Mouse (Mus musculus) heart, postnatal 4 days (tissue): Measurements from ENCODE around the gene Spdye4b. TPM values are rescaled to one million over a fixed set of nuclear protein-coding genes. Genes with fewer than 3 reads are reported as not detected.

ENCODE experiments used
- DNase-seq: peaks from one replicate; pipeline ENCODE4 v3.0.0; 2021
- microRNA-seq, 2 experiments: library from miRNA; unstranded; fragments of <30 nt; microRNA quantifications; one replicate each; pipeline ENCODE4 v1.2.0; 2021 to 2022
- total RNA-seq, 2 experiments: library from RNA; stranded (reverse); gene quantifications; 2 replicates each; pipeline ENCODE4 v1.2.3; 2021

Gene Spdye4b
- total RNA-seq, 2 experiments from 2014 or later = not detected

DNA sequence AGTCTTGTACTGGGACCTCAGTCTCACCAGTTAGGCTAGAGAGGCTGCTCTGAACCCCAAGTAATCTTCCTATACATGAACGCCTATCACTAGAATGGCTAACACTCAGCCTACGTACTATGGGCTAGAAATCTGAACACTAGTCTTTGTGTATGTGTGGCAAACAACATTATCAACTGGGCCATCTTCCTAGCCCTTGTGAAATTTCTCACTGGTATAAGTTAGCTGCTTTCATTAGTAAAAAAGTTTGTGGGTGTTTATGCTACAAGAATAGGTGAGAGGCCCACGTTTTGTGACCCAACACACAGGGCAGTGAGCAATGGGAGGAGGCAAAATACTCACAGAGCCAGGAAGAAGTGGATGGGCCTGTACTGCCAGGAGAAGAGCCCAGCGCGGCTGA lies 40.2 kb downstream of the Spdye4b start:
- DNase-seq = no peak

DNA sequence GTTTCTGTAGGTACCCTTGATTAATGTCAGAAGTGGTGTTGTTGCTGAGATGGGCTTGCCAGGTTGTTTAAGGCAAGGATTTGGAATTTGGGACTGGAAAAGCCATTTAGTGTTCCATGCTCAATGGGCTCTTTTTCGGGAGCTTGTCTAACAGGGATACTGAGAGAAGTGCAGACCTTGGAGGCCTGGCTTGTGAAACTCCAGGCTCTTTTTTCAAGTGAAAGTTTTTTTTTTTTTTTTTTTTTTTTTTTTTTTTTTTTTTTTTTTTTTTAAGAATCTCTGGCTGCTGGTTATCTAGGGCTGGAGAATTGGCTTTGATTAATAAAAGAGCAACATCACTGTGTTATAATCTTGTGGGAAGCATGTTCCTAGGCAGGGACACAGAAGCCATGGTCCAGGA lies 41.5 kb downstream of the Spdye4b start:
- no peak for DNase-seq

DNA sequence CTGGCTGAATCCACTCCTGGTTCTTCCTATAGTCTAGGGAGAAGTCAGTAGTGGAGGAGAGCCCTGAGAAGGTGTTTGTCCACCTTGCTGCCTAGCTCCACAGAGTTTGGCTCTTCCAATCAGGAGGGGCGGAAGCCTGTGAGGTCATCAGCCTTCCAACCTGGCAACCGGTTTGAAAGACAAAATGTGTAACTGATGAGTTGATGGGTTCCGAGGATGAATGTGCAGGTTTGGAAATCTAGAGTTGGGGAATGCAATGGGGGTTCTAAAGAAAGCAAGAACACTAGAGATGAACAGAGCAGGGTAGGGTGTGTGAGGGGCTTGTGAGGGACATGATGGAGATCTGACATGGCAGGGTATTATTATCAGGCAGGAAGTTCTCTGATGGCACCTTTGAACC lies 46.0 kb downstream of the Spdye4b start, which contains the start of gene Spdye4a:
Spdye4a (minus strand) TSS at position 101 of the 400 bp plus-strand sequence.
- no peak for DNase-seq

DNA sequence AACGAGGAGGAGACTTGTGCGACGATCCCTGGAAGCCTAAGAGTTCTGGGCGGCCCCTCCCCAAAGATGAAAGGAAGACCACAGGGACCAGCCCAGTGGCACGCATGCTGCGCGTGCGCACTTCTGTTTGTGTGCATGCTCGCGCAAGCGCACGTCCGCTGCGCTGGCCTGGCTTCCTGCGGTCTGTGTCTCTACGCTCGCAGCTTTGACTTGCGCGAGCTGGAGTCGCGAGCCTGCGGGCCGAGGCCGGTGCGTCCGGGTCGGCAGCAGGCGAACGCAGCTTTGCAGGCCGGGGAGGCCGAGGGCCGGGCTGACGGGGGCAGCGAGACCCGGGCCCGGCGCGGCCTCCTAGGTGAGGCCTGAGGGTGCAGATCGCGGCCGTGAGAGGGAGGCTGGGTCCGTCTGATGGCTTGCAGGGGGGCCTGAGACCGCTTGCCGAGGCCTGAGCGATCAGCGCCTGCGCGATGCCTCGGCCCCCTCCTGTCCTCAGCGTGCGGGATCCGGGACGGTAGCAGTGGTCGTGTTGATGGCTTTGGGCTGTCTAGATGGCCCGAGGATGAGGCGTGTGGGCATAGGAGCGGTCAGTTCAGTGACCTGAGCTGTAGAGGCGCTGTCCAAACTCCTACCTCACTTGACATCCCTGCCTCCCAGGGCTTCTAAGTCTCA lies 54.3 kb downstream of the Spdye4b start, which contains the start of gene Zfp12:
Zfp12 (plus strand) TSS at position 136 of the 666 bp plus-strand sequence.
- peak; percentile 93 for DNase-seq

DNA sequence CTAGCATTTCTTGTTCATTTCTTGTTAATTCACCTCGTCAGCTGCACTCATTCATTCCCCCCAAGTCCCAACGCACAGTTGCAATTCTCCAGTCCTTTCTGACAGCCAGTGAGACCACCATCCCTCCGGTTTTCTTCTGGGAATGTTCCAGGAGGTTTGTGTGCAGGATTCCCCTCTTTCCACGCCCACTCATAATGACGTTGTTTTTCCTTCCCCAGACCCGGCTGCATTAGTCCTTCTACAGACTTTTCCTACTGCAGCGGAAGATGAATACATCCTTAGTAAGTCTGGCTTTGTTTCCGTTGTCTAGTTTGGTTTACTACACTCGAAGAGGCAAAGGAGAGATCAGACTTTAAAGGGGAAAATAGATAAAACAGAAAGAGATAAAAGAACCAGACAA lies 55.2 kb downstream of the Spdye4b start:
- no peak for DNase-seq

DNA sequence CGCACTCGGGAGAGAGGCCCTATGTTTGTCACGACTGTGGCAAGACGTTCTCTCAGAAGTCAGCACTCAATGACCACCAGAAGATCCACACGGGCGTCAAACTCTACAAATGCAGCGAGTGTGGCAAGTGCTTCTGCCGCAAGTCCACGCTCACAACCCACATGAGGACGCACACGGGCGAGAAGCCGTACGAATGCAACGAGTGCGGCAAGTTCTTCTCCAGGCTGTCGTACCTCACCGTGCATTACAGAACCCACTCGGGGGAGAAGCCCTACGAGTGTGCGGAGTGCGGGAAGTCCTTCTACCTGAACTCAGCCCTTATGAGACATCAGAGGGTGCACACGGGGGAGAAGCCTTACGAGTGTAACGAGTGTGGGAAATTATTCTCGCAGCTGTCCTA lies 64.1 kb downstream of the Spdye4b start:
- DNase-seq = no peak

DNA sequence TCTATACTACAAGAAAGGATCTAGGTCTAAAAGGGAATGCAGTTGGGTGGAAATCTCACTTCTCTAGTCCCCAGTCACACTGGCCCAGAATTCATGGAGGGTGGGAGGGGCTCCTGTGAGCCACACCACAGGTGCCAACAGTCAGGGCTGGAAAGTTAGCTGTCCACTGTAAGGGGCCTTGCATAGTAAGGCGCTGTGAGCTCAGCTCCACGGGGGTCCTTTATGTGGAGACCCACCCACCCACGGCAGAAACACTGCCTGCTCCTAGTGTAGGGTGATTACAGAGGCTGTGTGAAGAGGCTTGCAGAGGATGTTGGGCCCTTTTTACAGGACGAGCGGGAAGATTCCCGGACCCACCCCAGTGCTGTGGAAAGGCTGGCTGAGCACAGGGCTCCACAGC lies 71.2 kb downstream of the Spdye4b start:
- no peak for DNase-seq

DNA sequence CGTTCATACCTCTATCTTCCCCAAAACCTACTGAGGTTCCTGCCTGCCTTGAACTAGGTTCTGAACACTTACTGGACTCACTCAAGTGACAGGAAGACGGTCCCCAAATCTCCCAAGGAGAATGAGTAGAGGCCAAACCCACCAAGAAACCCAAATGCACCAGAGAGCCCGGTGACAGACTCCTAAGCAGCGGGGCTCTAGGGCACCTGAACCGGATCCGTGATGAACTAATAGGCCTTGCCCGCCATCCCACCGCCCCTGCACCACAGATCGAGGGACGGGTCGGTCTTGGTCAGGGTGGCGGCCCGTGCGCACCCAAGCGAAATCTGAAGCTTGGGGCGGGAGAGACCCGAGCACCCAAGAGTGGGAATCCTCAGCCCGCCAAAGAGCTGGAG lies 72.0 kb downstream of the Spdye4b start:
- no peak for DNase-seq

DNA sequence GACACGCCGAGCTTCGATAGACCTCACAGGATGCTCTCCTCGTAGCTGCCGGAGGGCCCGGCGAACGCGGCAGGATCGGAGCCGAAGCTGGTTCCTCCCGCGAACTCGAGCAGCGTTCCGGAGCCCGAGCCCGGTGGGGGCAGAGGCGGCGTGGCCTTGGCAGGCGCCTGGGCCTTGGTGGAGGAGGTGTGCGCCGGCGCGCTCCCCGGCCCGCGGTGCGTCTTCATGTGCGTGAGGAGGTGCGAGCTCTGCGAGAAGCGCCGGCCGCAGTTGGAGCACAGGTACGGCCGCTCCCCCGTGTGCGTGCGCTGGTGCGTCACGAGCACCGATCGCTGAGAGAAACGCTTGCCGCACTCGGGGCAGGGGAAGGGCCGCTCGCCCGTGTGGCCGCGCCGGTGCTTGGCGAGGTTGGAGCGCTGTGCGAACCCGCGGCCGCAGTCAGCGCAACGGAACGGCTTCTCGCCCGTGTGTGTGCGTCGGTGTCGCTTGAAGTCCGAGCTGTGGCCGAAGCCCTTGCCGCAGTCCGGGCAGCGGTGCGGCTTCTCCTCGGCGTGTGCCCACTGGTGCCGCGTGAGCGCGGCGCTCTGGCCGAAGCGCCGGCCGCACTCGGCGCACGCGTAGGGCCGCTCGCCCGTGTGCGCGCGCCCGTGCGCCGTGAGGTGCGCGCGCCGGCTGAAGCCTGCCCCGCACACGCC lies 72.5 kb downstream of the Spdye4b start:
- DNase-seq = peak; percentile 15

DNA sequence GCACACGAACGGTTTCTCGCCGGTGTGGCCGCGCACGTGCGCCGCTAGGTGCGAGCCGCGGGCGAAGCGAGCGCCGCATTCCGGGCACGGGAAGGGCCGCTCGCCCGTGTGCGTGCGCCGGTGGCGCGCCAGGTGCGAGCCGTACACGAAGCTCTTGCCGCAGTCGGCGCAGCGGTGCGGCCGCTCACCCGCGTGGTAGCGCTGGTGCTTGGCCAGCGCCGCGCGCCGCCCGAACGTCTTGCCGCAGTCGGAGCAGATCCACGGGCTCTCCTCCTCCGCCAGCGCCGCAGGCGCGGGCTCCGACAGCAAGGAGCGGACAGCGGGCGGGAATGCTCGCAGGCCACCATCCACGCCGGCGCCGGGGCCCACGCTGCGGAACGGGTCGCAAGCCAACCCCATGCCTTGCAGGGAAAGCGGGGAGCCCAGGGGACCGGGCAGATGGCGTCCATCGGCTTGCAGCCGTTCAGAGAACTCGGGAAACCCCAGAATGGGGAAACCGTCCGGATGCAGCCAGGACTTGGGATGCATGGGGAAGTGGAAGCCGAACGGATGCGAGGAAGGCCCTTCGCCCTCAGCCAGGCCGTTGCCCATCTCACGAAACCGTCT lies 73.2 kb downstream of the Spdye4b start:
- DNase-seq = peak; percentile 12

Small RNA genes within 50 kb of the gene (microRNA-seq; reads per million reads assigned to microRNA genes)
- 0 reads per million in 2 experiments for gene Gm44405

Other genes with a start within 250 kb of the Spdye4b start
- 100 to 1,000 TPM; 145 to 173 TPM for gene Fscn1, start 220.7 kb upstream of the Spdye4b start, total RNA-seq
- 10 to 100 TPM; 28.9 to 32.2 TPM for gene Rnf216, start 68.0 kb upstream of the Spdye4b start, total RNA-seq
- not detected for gene Olfr718-ps1, start 33.4 kb upstream of the Spdye4b start, total RNA-seq
- 1 to 10 TPM; 8.3 to 9.4 TPM for gene Rbak, start 242 bp upstream of the Spdye4b start, total RNA-seq
- not detected for gene Spdye4a, start 45.9 kb downstream of the Spdye4b start, total RNA-seq
- gene Zfp12, start 54.1 kb downstream of the Spdye4b start, total RNA-seq = 10 to 100 TPM; 10.4 to 10.8 TPM
- gene Zfp316, start 89.0 kb downstream of the Spdye4b start, total RNA-seq = 1 to 10 TPM; 5.1 to 6.2 TPM
- under 1 TPM; 0.31 to 0.47 TPM for gene Zfp853, start 112.6 kb downstream of the Spdye4b start, total RNA-seq
- 10 to 100 TPM; 21.8 to 22.6 TPM for gene E130309D02Rik, start 134.3 kb downstream of the Spdye4b start, total RNA-seq
- gene Zdhhc4, start 148.2 kb downstream of the Spdye4b start, total RNA-seq = 10 to 100 TPM; 35.6 to 37.3 TPM
- gene Grid2ip, start 176.3 kb downstream of the Spdye4b start, total RNA-seq = under 1 TPM in 1 of 2 experiments, not detected in 1; 0.07 TPM
- 100 to 1,000 TPM; 118 to 122 TPM for gene Kdelr2, start 222.8 kb downstream of the Spdye4b start, total RNA-seq